Mouse (Mus musculus) spleen, adult 2 months (tissue): ENCODE results near the gene Nup107. TPM values are rescaled to one million over a fixed set of nuclear protein-coding genes. Genes with fewer than 3 reads are reported as not detected.

Experiments
- DNase-seq, 2 experiments: peaks; one replicate each; pipeline versions ENCODE4 v3.0.0 to v3.0.0-alpha.2; 2012 to 2021; ENCODE audit warnings: low spot score in 2 of 2, low read depth in 1 of 2
- H3K27ac ChIP-seq: fragments of 200-500 bp; 2 replicates; pipeline ENCODE4 v1.5.1; 2012; ENCODE audit warnings: low read length, inconsistent platforms; ENCODE audit not compliant: insufficient read depth
- H3K27me3 ChIP-seq: fragments of 200-500 bp; 2 replicates; pipeline ENCODE4 v1.6.1; 2012; ENCODE audit warnings: mild to moderate bottlenecking, moderate library complexity, low read length, inconsistent platforms; ENCODE audit not compliant: control insufficient read depth, insufficient read depth
- H3K36me3 ChIP-seq: fragments of 200-500 bp; 2 replicates; pipeline ENCODE4 v1.6.1; 2012; ENCODE audit warnings: mild to moderate bottlenecking, low read length, inconsistent platforms; ENCODE audit not compliant: control insufficient read depth, insufficient read depth
- H3K4me1 ChIP-seq: fragments of 200-500 bp; 2 replicates; pipeline ENCODE4 v1.6.1; 2011; ENCODE audit warnings: inconsistent platforms; ENCODE audit not compliant: control insufficient read depth, insufficient read depth, insufficient read length
- H3K4me3 ChIP-seq: fragments of 200-500 bp; 2 replicates; pipeline ENCODE4 v1.5.1; 2011; ENCODE audit warnings: mild to moderate bottlenecking, inconsistent platforms; ENCODE audit not compliant: insufficient read depth, insufficient read length; ENCODE audit errors: extremely low read depth
- CTCF ChIP-seq: fragments of 200-500 bp; IDR thresholded peaks from 2 replicates; pipeline ENCODE4 v1.5.1; 2011; ENCODE audit warnings: mild to moderate bottlenecking, inconsistent platforms; ENCODE audit not compliant: insufficient read depth, insufficient read length, insufficient replicate concordance; ENCODE audit errors: extremely low read depth
- POLR2A ChIP-seq: fragments of 200-500 bp; IDR thresholded peaks from 2 replicates; pipeline ENCODE4 v1.6.1; 2011; ENCODE audit warnings: low read depth, low read length, inconsistent platforms
- WGBS: fragments of 180-500 bp; shearing (Covaris S2); methylation state at CpG from one replicate; pipeline ENCODE4 v1.1.7; 2018; 5-methylcytosine and 5-hydroxymethylcytosine counted together
- polyA plus RNA-seq: library from polyadenylated mRNA; depleted of rRNA; stranded (reverse); fragments of >200 nt; gene quantifications from 2 replicates; pipeline ENCODE4 v1.2.3, GENCODE M21; 2012; rRNA removed

Nup107 gene
- polyA plus RNA-seq, 1 experiment: 5.8 TPM

DNA sequence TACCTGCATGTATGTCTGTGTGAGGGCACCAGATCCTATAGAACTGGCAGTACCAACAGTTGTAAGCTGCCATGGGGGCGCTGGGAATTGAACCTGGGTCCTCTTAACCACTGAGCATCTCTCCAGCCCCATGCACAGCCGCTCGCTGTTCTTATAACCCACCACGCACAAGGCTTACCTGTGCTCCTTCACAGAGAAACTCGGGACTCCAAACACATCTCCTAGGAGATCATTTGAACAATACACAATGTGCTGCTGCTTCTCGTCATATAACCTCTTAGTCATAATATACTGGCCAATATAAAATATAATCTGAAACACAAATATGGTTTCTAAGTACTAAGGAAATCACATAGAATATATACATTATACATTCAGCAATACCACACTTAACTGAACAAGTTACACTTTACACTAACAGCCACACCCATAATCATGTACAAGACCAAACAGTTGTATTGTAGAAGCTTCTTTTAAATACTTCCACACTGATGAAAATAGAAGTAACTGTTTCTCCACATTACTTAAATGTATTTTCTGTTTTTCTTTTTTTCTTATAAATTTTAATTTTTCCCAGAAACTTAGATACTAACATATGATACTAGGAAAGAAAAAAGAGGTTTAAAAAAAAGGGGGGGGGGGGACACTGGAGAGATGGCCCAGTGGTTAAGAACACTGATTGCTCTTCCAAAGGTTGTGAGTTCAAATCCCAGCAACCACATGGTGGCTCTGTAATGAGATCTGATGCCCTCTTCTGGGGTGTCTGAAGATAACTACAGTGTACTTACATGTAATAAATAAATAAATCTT is 90.3 kb downstream of the Nup107 start:
- DNase-seq: no peak
- TF ChIP-seq POLR2A: no peak
- TF ChIP-seq CTCF: no peak
- peaks cover 53% of the 10 kb centered on the region for H3K36me3 ChIP-seq
- no peak overlapping the region for H3K27ac ChIP-seq
- no peaks in the 10 kb centered on the region for H3K4me1 ChIP-seq
- H3K4me3 ChIP-seq: no peak overlapping the region
- no peaks in the 10 kb centered on the region for H3K27me3 ChIP-seq
- 97% methylated on average over 6 of the region's 6 CpGs for WGBS

GRCm38 (mm10) chr10:117701034-117701829 is 91.3 kb downstream of the Nup107 start:
- Histone ChIP-seq H3K27ac (no peak overlapping the region), H3K4me1 (no peaks in the 10 kb centered on the region), H3K4me3 (no peak overlapping the region), H3K27me3 (no peaks in the 10 kb centered on the region), H3K36me3 (peaks cover 53% of the 10 kb centered on the region)
- 90% methylated on average over 6 of the region's 6 CpGs for WGBS
- no peak for TF ChIP-seq POLR2A
- TF ChIP-seq CTCF: no peak
- no peak for DNase-seq

Other genes starting within 250 kb of the Nup107 start
- gene Cpm, start 163.2 kb downstream of the Nup107 start, polyA plus RNA-seq: 10.1 and 19.0 TPM in 2 replicates
- gene Mdm2, start 81.9 kb downstream of the Nup107 start, polyA plus RNA-seq: 37.2 and 52.6 TPM in 2 replicates
- gene Slc35e3, start 46.3 kb downstream of the Nup107 start, polyA plus RNA-seq: 5.6 and 7.4 TPM in 2 replicates
- 50.1 and 58.6 TPM in 2 replicates for gene Rap1b, start 53.3 kb upstream of the Nup107 start, polyA plus RNA-seq